Mouse (Mus musculus): ENCODE measurements at regions not wholly inside any gene's neighbourhood (a gene's known extent, or its start where the extent isn't known, plus 50 kb on each side); places are given as distances from the start of the nearest gene placed in this dataset.

DNA sequence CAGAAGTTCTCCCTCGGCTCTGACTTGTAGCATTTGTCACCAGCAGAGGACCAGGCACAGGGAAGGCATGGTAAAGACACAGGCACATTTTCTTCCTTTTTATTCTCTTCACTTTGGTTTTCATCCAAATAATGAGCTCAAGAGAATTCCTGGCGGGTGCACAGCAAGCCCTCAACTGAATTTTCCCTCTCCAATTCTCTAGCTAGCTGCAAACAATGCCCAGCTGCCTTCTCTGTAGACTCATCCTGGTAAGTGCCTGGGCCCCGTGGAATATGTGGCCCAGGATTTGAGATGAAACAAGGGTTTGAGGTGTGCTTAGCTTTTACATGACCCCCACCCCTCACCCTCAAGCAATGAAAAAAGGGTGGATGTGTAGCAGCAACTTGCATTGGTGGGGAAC is 90.4 kb downstream of the Otol1 start:
- H3K27me3 ChIP-seq, result no peaks in the 10 kb centered on the region
- DNase-seq, result no peak
- 0 out of 2 replicates have a peak, but pooled peaks cover 3% of the 10 kb centered on the region for H3K9me3 ChIP-seq (replicated peaks)
- H3K4me1 ChIP-seq (replicated peaks), result no peaks in the 10 kb centered on the region
- no peak for ATAC-seq (ENCODE audit: low read depth)
- H3K36me3 ChIP-seq, result no peaks in the 10 kb centered on the region
- no peak overlapping the region for H3K4me2 ChIP-seq
- WGBS (ENCODE audit: insufficient replicate concordance), result 49% methylated on average over 3 of the region's 3 CpGs
- no peak overlapping the region for H3K27ac ChIP-seq
- no peak overlapping the region for H3K4me3 ChIP-seq (replicated peaks)
- H3K9ac ChIP-seq, result no peak overlapping the region

DNA sequence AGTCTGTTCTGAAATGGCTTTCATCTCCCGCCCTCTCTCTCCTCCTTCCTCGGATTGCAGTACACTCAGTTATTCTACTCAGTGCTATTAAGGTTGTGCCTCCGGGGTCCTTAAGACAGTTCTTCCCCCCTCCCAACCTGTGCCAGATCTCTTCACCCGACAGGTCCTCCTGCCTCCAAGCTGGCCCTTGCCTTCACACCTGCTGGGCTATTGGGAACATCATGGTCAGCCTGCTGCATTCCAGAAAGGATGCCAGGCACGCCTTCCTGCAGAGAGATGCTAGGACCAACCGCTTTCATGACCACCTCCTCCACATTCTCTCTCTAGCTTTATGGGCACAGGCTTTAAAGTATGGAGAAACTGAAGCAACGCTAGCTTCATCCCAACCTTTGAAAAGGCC is 94.7 kb downstream of the Otol1 start:
- Histone ChIP-seq H3K4me1 (replicated peaks) (no peaks in the 10 kb centered on the region; the same call in 1 of the 2 replicates), H3K36me3 (no peaks in the 10 kb centered on the region), H3K9ac (no peak overlapping the region), H3K9me3 (replicated peaks) (0 out of 2 replicates have a peak, but pooled peaks cover 3% of the 10 kb centered on the region), H3K27me3 (no peaks in the 10 kb centered on the region), H3K27ac (no peak overlapping the region), H3K4me2 (no peak overlapping the region), H3K4me3 (replicated peaks) (no peak overlapping the region)
- no peak for ATAC-seq (ENCODE audit: low read depth)
- no peak for DNase-seq
- 49% methylated on average over 7 of the region's 7 CpGs for WGBS (ENCODE audit: insufficient replicate concordance)

DNA sequence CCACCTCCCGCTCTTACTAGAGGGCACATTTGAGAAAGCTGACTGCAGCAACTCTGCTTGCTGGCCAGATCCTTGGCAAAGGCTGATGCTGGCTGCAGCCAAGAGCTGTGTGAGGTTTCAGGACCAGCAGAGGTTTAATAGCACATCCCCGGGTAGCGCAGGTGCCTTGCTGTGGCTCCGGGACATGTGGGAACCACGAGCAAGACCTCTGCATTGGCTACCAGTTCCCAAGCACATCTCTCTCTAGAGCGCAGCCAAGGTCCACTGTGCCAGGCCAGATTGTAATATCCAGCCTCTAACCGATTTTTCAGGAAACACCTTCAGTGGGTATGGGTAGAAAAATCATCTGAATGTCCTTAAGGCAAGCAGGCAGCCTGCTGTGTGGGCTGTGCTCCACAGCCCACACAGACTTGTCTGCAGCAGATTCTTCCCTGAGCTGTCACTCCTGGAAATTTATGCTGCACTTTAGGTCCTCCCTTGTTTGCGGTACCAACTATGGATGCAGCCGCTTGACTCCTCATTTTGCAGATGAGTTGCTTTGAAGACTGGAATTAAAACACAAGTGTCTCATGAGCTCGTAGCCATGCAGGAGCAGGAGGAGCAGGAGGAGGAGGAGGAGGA is 95.3 kb downstream of the Otol1 start:
- Histone ChIP-seq H3K27me3 (no peaks in the 10 kb centered on the region), H3K27ac (no peak overlapping the region), H3K36me3 (no peaks in the 10 kb centered on the region), H3K4me1 (replicated peaks) (no peaks in the 10 kb centered on the region; the same call in 1 of the 2 replicates), H3K9ac (no peak overlapping the region), H3K9me3 (replicated peaks) (0 out of 2 replicates have a peak, but pooled peaks cover 2% of the 10 kb centered on the region), H3K4me3 (replicated peaks) (no peak overlapping the region), H3K4me2 (no peak overlapping the region)
- ATAC-seq (ENCODE audit: low read depth), result no peak
- 70% methylated on average over 9 of the region's 10 CpGs for WGBS (ENCODE audit: insufficient replicate concordance)
- DNase-seq, result no peak

DNA sequence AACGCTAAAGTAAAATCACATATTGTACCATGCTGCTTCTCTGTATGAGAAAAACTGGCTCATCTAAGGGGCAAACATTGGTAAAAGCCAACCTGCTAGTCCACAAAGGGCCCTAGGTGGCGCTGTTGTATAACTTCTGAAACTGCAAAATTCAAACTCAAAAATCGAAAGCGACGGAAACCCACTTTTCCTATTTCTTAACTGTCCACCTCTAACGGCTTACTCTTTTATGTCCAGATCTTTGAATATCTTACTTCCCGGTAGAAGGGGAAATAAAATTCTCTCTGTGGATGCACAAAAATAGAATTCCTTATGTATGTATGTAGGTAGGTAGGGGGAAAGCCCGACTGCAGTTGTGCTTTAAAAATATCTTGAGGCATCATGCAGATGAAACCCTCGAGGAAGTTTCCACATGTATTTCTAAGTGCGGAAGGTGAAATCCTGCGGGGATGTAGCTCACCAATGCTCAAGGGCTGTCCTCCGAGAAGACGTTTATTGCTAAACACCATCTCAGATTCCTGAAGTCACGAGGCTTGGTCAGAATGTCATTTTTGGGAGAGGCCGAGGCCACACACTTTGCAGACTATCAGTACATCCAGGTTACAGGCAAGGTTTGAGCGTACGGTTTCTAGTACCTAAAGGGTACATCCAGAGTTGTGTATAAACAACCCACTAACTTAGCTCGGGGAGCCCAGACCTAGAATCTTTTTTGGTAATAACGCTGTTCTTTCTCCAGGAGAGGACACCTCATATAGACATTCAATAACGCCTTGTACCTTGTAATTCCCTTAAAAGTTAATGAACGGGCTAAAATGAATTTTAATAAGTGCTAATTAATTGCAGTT is 96.8 kb downstream of the Otol1 start:
- Histone ChIP-seq H3K4me1 (replicated peaks) (no peaks in the 10 kb centered on the region; the same call in 1 of the 2 replicates), H3K27me3 (no peaks in the 10 kb centered on the region), H3K9ac (no peak overlapping the region), H3K9me3 (replicated peaks) (no peaks in the 10 kb centered on the region), H3K4me2 (peak overlapping the region; percentile 69), H3K4me3 (replicated peaks) (peak overlapping the region; percentile 44), H3K36me3 (no peaks in the 10 kb centered on the region), H3K27ac (no peak overlapping the region)
- ATAC-seq (ENCODE audit: low read depth) (no peak), DNase-seq (peak; percentile 13)
- WGBS (ENCODE audit: insufficient replicate concordance), result 5% methylated on average over 21 of the region's 21 CpGs

DNA sequence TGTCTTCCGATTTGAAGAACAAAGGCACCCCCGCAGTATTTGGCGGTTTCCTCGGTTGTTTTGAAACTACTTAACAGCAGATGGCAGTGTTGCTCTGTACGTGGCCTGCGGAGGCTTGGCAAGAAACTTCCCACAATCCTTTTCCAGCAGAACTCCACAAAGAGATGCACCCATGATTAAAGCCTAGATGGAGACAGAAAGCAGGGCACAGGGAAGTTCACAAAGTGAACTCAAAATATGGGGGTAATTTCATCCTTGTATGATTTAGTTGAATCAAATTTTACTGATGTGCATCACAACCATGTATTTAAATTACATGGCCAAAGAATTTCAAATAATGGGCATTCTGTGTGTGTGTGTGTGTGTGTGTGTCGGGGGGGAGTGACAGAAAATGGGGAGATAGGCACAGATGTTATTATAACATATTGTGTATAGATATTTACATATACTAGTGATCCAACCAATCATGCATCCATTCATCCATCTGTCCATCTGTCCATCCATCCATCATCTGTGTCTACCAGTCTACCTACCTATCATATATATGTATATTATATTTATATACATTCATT is 97.5 kb downstream of the Otol1 start:
- DNase-seq (peak; percentile 4), ATAC-seq (ENCODE audit: low read depth) (no peak)
- WGBS (ENCODE audit: insufficient replicate concordance), result 9% methylated on average over 7 of the region's 7 CpGs
- Histone ChIP-seq H3K36me3 (no peaks in the 10 kb centered on the region), H3K4me2 (peak overlapping the region; percentile 69), H3K9me3 (replicated peaks) (no peaks in the 10 kb centered on the region), H3K4me3 (replicated peaks) (peak overlapping the region; percentile 44), H3K27ac (no peak overlapping the region), H3K27me3 (no peaks in the 10 kb centered on the region), H3K4me1 (replicated peaks) (no peaks in the 10 kb centered on the region; the same call in 1 of the 2 replicates), H3K9ac (no peak overlapping the region)

DNA sequence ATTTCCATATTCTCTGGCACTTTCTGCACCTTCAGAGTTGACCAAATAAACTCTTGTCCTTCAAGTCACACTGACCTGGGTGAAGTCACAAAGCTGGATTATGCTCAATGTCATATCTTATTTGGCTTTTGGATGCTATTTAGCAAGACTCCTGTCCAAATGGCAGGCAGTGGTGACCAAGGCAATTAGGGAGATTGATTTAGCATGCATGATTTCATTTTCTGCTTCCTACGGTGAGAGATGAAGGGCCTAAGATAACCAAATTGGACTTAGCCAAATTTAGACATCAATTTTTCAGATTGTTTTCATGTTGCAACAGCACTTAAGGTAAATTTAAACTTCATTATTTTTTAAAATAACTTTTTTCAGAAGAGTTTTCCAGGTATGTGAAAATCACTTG is 98.1 kb downstream of the Otol1 start:
- H3K27me3 ChIP-seq, result no peaks in the 10 kb centered on the region
- no peaks in the 10 kb centered on the region; the same call in 1 of the 2 replicates for H3K4me1 ChIP-seq (replicated peaks)
- 66% methylated on average over 1 of the region's 1 CpGs for WGBS (ENCODE audit: insufficient replicate concordance)
- H3K9me3 ChIP-seq (replicated peaks), result no peaks in the 10 kb centered on the region
- ATAC-seq (ENCODE audit: low read depth) (no peak), DNase-seq (no peak)
- H3K9ac ChIP-seq, result no peak overlapping the region
- H3K27ac ChIP-seq, result no peak overlapping the region
- H3K4me2 ChIP-seq, result no peak overlapping the region
- no peaks in the 10 kb centered on the region for H3K36me3 ChIP-seq
- H3K4me3 ChIP-seq (replicated peaks), result no peak overlapping the region

DNA sequence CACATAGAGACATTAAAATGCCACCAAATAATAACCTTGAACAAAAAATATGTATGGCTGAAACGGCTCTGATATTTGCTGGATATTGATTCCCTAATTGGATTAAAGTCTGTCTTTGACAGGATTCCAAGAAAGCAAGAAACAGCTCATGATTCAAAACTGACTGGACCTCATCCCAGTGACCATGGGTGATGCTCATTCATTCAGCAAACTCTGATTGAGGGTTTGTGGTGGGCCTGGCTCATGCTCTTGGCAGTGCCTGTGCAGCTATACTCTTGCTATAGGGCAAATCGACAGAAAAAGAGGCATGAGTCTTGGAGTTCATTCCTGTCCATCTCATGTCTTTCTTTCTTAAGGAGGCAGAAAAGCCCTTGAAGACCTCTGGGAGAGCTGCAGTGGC is 98.7 kb downstream of the Otol1 start:
- H3K36me3 ChIP-seq, result no peaks in the 10 kb centered on the region
- H3K9me3 ChIP-seq (replicated peaks), result no peaks in the 10 kb centered on the region
- no peaks in the 10 kb centered on the region for H3K27me3 ChIP-seq
- no peaks in the 10 kb centered on the region; the same call in 1 of the 2 replicates for H3K4me1 ChIP-seq (replicated peaks)
- 55% methylated on average over 2 of the region's 2 CpGs for WGBS (ENCODE audit: insufficient replicate concordance)
- no peak overlapping the region for H3K4me3 ChIP-seq (replicated peaks)
- H3K4me2 ChIP-seq, result no peak overlapping the region
- no peak overlapping the region for H3K9ac ChIP-seq
- no peak overlapping the region for H3K27ac ChIP-seq
- ATAC-seq (ENCODE audit: low read depth), result no peak
- no peak for DNase-seq

DNA sequence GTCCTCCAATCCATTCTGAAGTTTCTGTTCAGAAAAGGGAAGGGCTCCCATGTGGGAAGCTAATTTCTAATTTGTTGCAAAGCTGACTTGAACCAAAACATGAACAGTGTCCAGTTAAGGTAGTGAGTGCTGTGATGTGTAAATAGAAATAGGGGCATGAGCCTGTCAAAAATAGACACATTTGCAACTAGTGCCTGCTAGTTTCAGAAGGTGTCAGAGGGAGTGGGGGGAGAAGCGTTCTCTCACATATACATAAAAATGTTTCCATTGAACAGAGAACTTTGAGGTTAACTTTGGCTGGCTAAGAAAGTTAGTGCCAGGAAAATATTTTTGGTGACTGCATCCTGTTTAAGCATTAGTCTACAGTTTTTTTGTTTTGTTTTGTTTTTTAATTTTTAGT is 118.8 kb downstream of the Otol1 start:
- ATAC-seq (ENCODE audit: low read depth), result no peak
- WGBS (ENCODE audit: insufficient replicate concordance), result 84% methylated on average over 1 of the region's 1 CpGs

DNA sequence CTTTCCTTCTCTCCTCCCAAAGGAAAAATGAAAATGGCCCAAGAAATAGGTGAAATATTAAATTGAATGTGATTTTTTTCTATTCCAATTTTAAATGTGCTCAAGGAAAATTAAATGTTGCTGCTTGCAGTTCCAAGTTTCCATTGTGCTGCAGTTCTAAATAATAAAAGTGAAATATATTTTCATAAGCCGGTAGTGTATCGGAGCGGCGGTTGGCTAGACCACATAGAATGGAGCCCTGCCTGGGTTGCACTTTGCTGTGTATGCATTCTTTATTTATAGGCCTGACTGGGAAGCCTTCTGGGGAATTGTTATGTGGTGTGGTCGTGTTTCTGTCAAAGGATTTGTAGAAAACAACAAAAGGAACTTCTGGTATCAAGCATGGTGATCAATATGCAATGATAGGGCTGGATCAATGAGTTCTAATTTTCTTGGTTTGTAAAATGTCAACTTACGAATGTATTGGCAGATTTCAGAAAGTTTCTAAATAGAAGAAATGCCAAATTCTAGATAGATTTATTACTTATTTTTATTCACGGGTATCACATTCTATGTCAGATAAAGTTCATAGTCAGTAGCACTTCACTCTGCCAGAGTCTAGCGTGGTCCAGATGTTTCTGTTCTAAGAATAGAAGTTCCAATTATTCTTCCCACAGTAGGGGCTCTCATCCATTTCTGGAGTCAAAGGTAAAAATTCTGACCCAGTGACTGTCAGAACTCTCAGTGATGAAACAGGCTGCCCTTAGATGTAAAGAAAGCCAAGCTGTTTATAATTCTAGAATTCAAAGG is 123.0 kb downstream of the Otol1 start:
- Histone ChIP-seq H3K27ac (no peak overlapping the region), H3K4me3 (replicated peaks) (no peak overlapping the region), H3K27me3 (no peaks in the 10 kb centered on the region), H3K4me2 (no peak overlapping the region), H3K9ac (no peak overlapping the region), H3K9me3 (replicated peaks) (no peaks in the 10 kb centered on the region), H3K36me3 (no peaks in the 10 kb centered on the region), H3K4me1 (replicated peaks) (no peaks in the 10 kb centered on the region)
- WGBS (ENCODE audit: insufficient replicate concordance), result 70% methylated on average over 8 of the region's 8 CpGs
- ATAC-seq (ENCODE audit: low read depth) (no peak), DNase-seq (no peak)

More for the DNA sequence above, 118.8 kb downstream of the Otol1 start:
- H3K36me3 ChIP-seq, result no peaks in the 10 kb centered on the region
- H3K9me3 ChIP-seq (replicated peaks), result no peaks in the 10 kb centered on the region
- no peak overlapping the region for H3K4me2 ChIP-seq
- no peak overlapping the region for H3K4me3 ChIP-seq (replicated peaks)
- DNase-seq, result no peak
- H3K27me3 ChIP-seq, result no peaks in the 10 kb centered on the region
- no peaks in the 10 kb centered on the region for H3K4me1 ChIP-seq (replicated peaks)
- no peak overlapping the region for H3K9ac ChIP-seq
- no peak overlapping the region for H3K27ac ChIP-seq

DNA sequence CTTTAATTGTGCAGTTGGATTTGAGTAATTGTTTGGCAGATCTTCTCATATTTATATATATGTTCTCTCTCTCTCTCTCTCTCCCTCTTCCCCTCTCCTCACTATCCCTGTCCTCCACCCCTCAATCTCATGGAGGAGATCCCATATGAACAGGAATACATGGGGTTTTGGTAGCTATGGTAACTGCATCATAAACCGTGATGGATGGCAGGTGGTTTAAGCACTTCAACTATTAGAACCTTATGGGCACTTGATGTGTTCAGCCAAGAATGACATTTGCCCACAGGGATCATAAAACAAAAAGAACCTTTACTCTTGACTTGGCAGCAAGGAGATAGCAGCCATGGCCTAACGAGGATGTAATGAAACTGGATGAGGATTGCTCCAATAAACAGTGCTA is 127.5 kb downstream of the Otol1 start:
- no peak overlapping the region for H3K9ac ChIP-seq
- no peaks in the 10 kb centered on the region for H3K9me3 ChIP-seq (replicated peaks)
- H3K27me3 ChIP-seq, result no peaks in the 10 kb centered on the region
- no peaks in the 10 kb centered on the region for H3K4me1 ChIP-seq (replicated peaks)
- H3K36me3 ChIP-seq, result no peaks in the 10 kb centered on the region
- no peak overlapping the region for H3K4me3 ChIP-seq (replicated peaks)
- ATAC-seq (ENCODE audit: low read depth) (no peak), DNase-seq (no peak)
- H3K4me2 ChIP-seq, result no peak overlapping the region
- WGBS (ENCODE audit: insufficient replicate concordance), result 44% methylated on average over 2 of the region's 2 CpGs
- H3K27ac ChIP-seq, result no peak overlapping the region

DNA sequence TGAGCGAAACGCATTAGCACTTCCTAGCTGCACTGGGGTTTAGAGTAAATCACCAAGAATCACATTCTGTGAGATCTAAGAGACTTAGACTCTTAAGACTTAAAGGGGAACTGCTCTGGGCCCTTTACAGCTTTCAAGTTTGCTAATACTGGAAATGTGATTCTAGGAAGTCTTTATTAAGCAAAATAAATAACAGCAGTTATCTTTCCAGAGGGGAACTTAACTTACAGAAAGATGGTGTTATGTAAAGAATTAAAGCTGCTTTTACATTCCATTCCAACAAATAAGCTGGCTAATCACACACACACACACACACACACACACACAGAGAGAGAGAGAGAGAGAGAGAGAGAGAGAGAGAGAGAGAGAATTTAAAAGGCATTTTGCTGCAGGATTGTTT is 131.1 kb downstream of the Otol1 start:
- no peaks in the 10 kb centered on the region for H3K27me3 ChIP-seq
- H3K4me3 ChIP-seq (replicated peaks), result no peak overlapping the region
- 72% methylated on average over 2 of the region's 2 CpGs for WGBS (ENCODE audit: insufficient replicate concordance)
- no peak overlapping the region for H3K4me2 ChIP-seq
- no peaks in the 10 kb centered on the region for H3K4me1 ChIP-seq (replicated peaks)
- H3K9me3 ChIP-seq (replicated peaks), result no peaks in the 10 kb centered on the region
- no peak overlapping the region for H3K27ac ChIP-seq
- DNase-seq (no peak), ATAC-seq (ENCODE audit: low read depth) (no peak)
- H3K9ac ChIP-seq, result no peak overlapping the region
- no peaks in the 10 kb centered on the region for H3K36me3 ChIP-seq

Measured in liver, embryonic 13.5 days (tissue).